Mouse (Mus musculus): ENCODE measurements around the gene Lrrc9.
A peak's percentile ranks its signal among the peaks of the same experiment; 100 is the strongest.

Lrrc9 gene

DNA sequence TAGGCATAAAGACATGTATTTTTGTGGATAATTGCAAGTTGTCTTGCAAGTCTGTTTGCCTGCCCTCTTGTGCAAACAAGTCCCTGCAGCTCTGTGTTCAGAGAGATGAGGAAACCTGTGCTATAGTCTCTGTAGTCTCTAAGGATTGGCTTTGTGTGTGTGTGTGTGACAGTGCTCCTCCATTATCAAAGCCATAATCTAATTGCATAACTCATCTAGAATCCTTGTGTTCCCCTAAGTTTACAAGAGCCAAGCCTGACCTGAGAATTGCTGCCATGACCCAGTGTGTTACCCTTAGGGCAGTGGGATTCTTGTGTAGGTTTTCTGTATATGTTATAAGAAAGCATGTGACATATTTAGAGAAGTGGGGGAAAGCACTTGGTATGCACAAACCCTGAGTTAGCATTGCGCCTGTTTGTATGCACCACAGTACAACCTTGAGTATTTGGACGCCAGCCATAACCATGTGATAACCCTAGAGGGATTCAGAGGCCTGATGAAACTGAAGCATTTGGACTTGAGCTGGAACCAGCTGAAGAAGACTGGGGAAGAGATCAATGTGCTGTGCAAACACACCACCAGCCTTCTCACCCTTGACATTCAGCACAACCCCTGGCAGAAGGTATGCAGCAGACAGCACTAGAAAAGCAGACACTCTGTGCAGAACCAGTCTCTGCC lies 35.2 kb downstream of the Lrrc9 start:
- peak; percentile 18 for DNase-seq

GRCm38 (mm10) chr12:72482226-72482625 lies 40.6 kb downstream of the Lrrc9 start:
- peak; percentile 19 for DNase-seq

DNA sequence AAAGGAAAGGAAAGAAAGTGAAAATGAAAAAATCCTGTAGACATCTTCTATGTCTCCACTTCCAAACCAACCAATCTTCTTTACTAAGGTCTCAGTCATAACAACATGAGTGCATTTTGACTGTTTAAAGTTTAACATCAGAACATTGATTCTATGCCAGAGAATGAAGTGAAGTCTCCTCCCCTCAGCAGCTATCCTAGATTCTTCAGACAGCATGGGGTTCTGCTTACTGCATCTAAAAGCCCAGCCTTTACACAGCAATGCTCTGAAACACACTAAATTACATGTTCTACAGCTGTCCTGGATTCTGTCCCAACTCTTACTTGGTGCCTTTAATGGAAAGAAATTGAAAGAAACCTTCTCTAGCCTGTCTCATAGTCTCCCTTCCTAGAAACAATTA lies 43.2 kb downstream of the Lrrc9 start:
- DNase-seq = no peak

DNA sequence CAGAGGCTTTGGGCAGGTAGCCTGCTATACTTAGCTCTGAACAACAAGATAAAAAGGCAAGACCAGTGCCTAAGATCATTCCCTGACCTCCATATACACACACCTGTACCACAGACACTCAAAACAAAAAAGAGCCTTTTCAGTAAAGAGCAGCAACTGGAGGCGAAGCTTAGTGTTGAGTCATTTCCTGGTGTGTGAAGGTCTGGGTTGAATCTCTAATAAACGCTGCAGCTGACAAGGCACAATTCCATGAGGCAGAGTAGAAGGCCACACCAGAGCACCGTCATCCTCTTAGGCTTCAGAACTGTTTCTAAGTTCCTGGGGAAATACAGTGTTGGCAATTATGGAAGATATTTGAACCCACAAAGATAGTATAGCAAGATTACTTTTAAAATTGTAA lies 45.8 kb downstream of the Lrrc9 start:
- no peak for DNase-seq

- peak; percentile 61 for DNase-seq
Observed at GRCm38 (mm10) chr12:72489995-72490394, 48.3 kb downstream of the Lrrc9 start.

- peak; percentile 5 for DNase-seq
Observed at GRCm38 (mm10) chr12:72491063-72491719, 49.5 kb downstream of the Lrrc9 start.

GRCm38 (mm10) chr12:72496866-72497600 lies 55.4 kb downstream of the Lrrc9 start:
- no peak for DNase-seq

DNA sequence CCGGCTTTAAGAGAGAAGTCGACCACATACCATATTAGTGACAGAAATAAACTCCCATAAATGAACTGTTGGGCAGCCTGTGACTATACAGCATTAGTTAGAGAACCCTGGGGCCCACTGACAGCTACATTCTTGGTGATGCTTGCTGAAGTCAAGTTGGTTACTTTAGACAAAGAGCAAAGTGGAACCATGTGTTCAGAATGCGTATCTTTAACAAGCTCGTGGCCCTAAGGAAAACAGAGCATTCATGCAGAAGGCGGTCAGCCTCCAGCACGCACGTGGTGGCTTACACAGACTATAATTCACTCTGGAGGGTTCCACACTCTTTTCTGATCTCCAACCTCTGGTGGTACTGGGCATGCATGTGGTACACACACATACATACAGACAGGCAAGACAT lies 67.9 kb downstream of the Lrrc9 start:
- no peak for DNase-seq

- peak; percentile 58 for DNase-seq
Observed at GRCm38 (mm10) chr12:72515446-72515845, 73.8 kb downstream of the Lrrc9 start.

DNA sequence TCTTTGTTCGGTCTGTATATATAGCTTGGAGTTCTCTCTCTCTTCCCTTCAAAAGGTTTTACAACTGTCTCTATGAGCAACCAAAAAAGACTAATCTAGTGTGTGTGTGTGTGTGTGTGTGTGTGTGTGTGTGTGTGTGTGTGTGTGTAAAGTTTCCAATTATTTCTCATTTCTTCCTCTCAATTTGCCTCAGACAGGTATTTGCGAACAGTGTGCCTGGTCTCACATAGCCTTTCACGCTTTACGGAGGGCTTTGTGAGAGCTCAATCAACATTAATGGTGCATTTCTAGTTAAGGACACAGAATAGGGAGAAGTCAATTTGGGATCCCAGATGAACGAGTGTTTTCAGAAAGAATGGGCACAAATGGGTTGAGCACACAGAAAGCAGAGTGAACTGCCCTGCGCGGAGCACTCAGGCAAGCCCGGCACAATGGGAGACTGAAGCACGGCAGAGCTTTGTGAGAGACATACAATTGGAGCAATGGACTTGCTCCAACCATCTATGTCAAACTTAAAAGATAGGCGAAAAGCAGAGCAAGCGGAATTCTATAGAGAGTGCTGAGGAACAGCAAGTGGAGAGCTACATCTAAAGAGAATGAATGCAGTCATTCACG lies 76.6 kb downstream of the Lrrc9 start:
- no peak for DNase-seq

DNA sequence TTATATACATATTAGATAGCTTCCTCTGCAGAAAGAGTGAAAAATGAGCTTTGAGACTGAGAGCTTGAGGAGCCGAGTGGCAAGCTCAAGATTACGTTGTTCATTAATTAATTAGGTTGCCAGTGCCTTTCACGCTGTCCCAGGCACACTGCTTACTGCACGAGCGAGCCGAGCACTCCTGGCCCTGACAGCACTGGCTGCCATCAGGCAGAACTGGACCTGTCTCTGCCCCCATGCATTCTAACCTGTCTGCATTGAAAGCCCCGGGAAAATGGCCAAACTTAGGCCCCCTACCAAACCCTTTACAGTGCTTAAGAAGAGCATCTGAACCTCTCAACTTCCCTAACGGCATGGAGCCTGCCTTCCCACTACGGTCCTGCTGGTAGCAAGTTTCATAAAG lies 77.7 kb downstream of the Lrrc9 start:
- no peak for DNase-seq

- DNase-seq = no peak
Observed at GRCm38 (mm10) chr12:72519855-72520254, 78.2 kb downstream of the Lrrc9 start.

DNA sequence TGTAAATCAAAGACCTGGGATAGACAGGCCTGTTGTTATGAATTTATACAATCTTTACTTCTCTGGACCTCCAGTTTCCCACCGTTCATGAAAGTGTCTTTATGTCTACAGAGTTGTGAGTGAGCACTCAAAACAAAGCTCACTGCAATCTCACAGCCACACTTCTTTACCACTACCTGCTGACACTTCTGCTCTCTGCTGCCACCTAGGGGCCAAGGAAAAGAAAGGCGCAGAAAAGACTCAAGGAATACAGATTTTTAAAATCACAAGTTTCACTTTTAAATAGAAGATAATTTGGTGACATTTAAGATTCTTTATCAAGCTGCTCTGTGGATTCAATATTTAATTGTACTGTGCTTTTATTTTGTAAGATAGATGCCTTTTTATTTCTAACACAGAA lies 79.0 kb downstream of the Lrrc9 start:
- DNase-seq = peak; percentile 38

GRCm38 (mm10) chr12:72525588-72525987 lies 83.9 kb downstream of the Lrrc9 start:
- DNase-seq = no peak

GRCm38 (mm10) chr12:72532303-72532702 lies 90.6 kb downstream of the Lrrc9 start:
- no peak for DNase-seq

- no peak for DNase-seq
Observed at GRCm38 (mm10) chr12:72533986-72534385, 92.3 kb downstream of the Lrrc9 start.

- no peak for DNase-seq
Observed at GRCm38 (mm10) chr12:72535599-72535998, 93.9 kb downstream of the Lrrc9 start.

GRCm38 (mm10) chr12:72536021-72536597 lies 94.4 kb downstream of the Lrrc9 start, which contains the start of gene Pcnx4:
Gene Pcnx4, plus strand, starts transcription at chr12:72536383.
- DNase-seq = peak; percentile 98

DNA sequence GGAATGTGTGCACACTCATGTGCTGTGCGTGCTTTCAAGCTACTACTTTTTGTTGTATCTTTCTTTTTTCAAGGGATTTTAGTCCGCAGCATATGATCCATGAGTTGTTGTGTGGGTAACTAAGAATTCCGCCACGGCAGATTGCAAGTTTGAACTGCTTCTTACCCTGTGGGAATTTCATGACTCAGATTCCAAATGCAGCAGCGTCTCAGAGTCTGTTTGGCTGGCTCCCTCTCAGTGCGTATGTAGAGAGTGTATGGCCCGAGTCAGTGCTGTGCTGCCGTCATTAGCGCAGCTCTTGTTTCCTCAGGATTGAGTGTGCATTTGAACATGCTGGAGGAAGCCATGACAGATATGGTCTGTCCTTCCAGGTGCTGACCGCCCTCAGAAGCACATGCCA lies 96.9 kb downstream of the Lrrc9 start:
- no peak for DNase-seq

GRCm38 (mm10) chr12:72554347-72554746 lies 112.7 kb downstream of the Lrrc9 start:
- peak; percentile 65 for DNase-seq

- no peak for DNase-seq
Observed at GRCm38 (mm10) chr12:72564281-72564795, 122.7 kb downstream of the Lrrc9 start.
